Mouse (Mus musculus): ENCODE measurements around the gene Pilra.

Pilra gene

DNA sequence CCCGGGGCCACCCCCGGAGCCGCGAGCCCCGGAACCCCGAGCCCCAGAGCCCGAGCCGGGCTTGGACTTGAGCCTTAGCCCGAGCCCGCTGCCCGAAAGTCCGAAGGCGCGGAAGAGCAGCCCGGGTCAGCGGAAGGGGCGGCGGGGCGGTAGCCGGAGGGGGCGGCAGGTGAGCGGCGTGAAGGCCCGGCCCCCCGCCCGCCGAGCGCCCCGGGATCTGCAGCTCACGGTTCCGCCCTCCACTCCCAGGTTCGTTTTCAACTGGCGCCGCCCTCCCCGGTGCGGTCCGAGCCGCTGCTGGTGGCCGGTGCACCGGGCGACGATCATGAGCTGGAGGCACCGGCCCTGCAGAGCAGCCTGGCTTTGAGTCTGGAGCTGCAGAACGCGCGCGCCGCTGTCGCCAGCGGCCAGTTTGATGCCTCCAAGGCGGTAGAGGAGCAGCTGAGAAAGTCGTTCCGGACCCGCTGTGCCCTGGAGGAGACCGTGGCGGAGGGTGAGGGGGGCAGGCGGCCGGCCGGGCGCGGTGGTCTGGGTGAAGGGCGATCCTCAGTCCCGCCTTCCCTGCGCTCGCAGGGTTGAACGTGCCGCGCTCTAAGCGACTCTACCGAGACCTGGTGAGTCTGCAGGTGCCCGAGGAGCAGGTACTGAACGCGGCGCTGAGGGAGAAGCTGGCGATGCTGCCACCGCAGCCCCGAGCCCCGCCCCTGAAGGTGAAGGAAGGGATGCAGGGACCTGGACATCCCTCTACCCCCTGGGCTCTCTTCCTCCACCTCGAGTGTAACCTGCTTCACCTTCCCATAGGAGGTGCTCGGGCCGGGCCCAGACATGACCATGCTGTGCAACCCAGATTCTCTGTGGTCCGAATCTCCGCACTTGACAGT, 56.8 kb downstream of the Pilra start:
- DNase-seq (ENCODE audit: low read depth, low spot score), result no peak

DNA sequence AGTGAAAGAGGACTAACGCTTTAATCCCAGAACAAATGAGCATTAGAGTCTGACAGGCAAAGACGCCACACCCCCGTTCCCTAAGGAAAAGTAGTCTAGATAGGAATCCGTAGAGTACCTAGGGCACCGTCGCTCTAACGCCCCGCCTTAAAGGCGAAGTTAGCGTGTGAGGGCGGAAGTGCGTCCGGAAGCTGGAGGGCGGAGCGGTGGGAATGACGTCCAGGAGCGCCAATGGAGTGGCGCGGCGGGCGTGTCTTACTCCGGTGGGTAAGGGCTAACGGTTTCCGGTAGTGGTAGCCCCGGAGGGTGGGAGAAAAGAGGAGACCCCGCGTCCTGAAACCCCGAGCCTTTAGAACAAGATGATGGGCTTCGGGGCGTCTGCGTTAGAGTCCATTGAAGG, 57.4 kb downstream of the Pilra start, which contains the start of gene Ppp1r35:
Gene Ppp1r35 (plus strand): TSS at position 215 of the 400 bp plus-strand sequence.
- DNase-seq (ENCODE audit: low read depth, low spot score), result peak; percentile 92

GRCm38 (mm10) chr5:137777267-137777845, 58.7 kb downstream of the Pilra start:
- no peak for DNase-seq (ENCODE audit: low read depth, low spot score)

- no peak for DNase-seq (ENCODE audit: low read depth, low spot score)
These were observed 59.6 kb downstream of the Pilra start for GRCm38 (mm10) chr5:137776408-137776918.

DNA sequence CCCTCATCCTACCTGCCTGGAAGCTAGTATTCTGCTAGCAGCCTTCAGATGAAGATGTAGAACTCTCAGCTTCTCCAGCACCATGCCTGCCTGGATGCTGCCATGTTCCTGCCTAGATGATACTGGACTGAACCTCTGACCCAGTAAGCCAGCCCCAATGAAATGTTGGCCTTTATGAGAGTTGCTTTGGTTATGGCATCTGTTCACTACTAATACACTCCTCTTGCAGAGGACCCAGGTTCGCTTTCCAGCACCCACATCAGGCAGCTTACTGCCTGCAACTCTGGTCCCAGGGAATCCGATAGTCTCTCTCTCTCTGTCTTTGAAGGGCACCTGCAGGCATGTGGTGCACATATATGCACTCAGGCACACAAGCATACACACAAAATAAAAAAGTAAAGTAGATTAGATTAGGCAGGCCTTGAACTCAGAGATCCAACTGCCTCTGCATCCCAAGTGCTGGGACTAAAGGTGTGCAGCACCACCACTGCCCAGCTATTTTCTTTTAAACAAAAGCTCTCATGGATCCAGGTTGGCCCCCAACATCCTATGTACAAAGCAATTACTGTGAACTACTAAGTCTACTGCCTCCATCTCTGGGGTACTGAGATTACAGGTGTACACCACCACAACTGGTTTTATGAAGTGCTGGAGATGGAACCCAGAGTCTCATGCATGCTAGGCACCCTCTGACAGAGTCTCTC, 60.3 kb downstream of the Pilra start:
- DNase-seq (ENCODE audit: low read depth, low spot score), result no peak

GRCm38 (mm10) chr5:137772755-137773154, 63.3 kb downstream of the Pilra start:
- DNase-seq (ENCODE audit: low read depth, low spot score), result no peak
